Mouse (Mus musculus) forebrain, embryonic 13.5 days (tissue): Measurements from ENCODE around the gene Sost. TPM values are rescaled to one million over a fixed set of nuclear protein-coding genes. Genes with fewer than 3 reads are reported as not detected.
A peak's percentile ranks its signal among the peaks of the same experiment; 100 is the strongest.

Experiments
- ATAC-seq: fragments of 200-750 bp; cut with Nextera tagmentation; 2 replicates; pipeline ENCODE4 v1.8.0; 2017
- H3K27ac ChIP-seq: fragments of 300-500 bp; sonication (generic); 2 replicates; pipeline ENCODE4 v1.5.1; 2015; ENCODE audit warnings: inconsistent platforms, mild to moderate bottlenecking, moderate library complexity
- H3K27me3 ChIP-seq: fragments of 300-500 bp; sonication (generic); 2 replicates; pipeline ENCODE4 v1.6.1; 2015; ENCODE audit warnings: mild to moderate bottlenecking, inconsistent platforms
- H3K36me3 ChIP-seq: fragments of 300-500 bp; sonication (generic); 2 replicates; pipeline ENCODE4 v1.6.1; 2015; ENCODE audit warnings: mild to moderate bottlenecking, inconsistent platforms; ENCODE audit not compliant: poor library complexity, severe bottlenecking
- H3K4me1 ChIP-seq: fragments of 300-500 bp; sonication (generic); 2 replicates; pipeline ENCODE4 v1.6.1; 2015; ENCODE audit warnings: inconsistent platforms
- H3K4me2 ChIP-seq: fragments of 300-500 bp; sonication (generic); 2 replicates; pipeline ENCODE4 v1.6.1; 2015; ENCODE audit warnings: inconsistent platforms, mild to moderate bottlenecking, moderate library complexity
- H3K4me3 ChIP-seq: fragments of 300-500 bp; sonication (generic); 2 replicates; pipeline ENCODE4 v1.5.1; 2015; ENCODE audit warnings: mild to moderate bottlenecking, inconsistent platforms
- H3K9ac ChIP-seq: fragments of 300-500 bp; sonication (generic); 2 replicates; pipeline ENCODE4 v1.6.1; 2015; ENCODE audit warnings: mild to moderate bottlenecking, inconsistent platforms
- H3K9me3 ChIP-seq: fragments of 300-500 bp; sonication (generic); replicated peaks from 2 replicates; pipeline ENCODE4 v1.6.1; 2016; ENCODE audit warnings: inconsistent platforms
- WGBS: fragments of 180-500 bp; shearing (Covaris S2); methylation state at CpG from one replicate; pipeline ENCODE4 v1.1.7; 2015; 5-methylcytosine and 5-hydroxymethylcytosine counted together
- polyA plus RNA-seq: library from polyadenylated mRNA; unstranded; fragments of >200 nt; fragmentation: Nextera tagmentation; extraction: Ambion mirVana; gene quantifications from 2 replicates; pipeline ENCODE4 v1.2.1, GENCODE M21; 2015

Sost gene
- polyA plus RNA-seq, 1 experiment from 2014 or later, result not detected

DNA sequence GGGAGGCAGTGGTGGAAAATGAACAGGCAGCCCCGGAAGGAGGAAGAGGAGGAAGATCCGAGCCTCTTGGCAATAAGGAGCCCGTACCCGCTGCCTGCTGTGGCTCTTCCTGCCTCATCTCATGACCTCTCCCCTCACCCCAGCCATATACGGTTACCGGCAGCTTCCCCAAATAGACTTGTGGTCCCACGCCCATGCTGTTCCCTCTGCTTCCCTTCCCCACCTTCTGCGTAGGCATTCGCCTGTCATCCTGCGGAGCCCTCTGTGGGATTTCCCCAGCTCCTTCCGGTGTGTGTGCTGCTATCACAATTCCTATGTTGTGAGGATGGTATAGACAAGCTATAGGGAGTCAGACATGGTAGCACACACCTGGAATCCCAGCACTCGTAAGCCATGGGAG is 15.0 kb upstream of the Sost start:
- no peaks in the 10 kb centered on the region for H3K36me3 ChIP-seq
- 87% methylated on average over 12 of the region's 12 CpGs for WGBS
- H3K4me3 ChIP-seq, result no peak overlapping the region
- H3K27me3 ChIP-seq, result no peaks in the 10 kb centered on the region
- H3K9me3 ChIP-seq, result no peaks in the 10 kb centered on the region
- no peak overlapping the region for H3K9ac ChIP-seq
- peaks cover 27% of the 10 kb centered on the region for H3K4me1 ChIP-seq
- no peak overlapping the region for H3K27ac ChIP-seq
- no peak for ATAC-seq
- no peak overlapping the region for H3K4me2 ChIP-seq

DNA sequence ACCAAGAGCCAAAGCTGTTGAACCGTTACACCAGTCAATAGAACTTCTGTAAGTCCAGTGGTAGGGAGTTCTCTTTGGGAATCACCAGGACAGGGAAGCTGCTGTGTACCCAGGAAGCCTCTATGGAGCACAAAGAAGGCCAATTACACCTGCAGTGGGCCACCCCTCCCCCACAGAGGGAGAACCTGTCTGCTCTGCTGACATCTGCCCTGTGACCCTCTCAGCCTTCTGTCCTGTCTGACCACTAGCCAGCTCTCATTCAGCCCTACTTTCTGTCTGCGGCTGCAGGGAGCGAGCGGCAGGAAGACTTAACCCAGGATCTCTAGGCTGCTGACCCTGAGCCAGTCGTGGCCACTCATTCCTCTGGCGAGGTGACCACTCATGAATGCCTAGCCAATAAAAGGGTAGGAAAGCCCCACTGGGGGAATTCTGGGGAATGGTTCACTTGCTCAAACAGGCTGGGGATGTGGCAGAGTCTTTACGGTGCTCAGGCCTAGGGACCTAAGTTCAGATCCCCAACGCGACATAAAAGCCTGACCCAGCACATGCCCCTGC is 13.9 kb upstream of the Sost start:
- no peak for ATAC-seq
- Histone ChIP-seq H3K9me3 (no peaks in the 10 kb centered on the region), H3K4me3 (no peak overlapping the region), H3K4me2 (no peak overlapping the region), H3K27me3 (no peaks in the 10 kb centered on the region), H3K27ac (no peak overlapping the region), H3K36me3 (no peaks in the 10 kb centered on the region), H3K9ac (no peak overlapping the region), H3K4me1 (peaks cover 18% of the 10 kb centered on the region)
- 78% methylated on average over 9 of the region's 9 CpGs for WGBS

DNA sequence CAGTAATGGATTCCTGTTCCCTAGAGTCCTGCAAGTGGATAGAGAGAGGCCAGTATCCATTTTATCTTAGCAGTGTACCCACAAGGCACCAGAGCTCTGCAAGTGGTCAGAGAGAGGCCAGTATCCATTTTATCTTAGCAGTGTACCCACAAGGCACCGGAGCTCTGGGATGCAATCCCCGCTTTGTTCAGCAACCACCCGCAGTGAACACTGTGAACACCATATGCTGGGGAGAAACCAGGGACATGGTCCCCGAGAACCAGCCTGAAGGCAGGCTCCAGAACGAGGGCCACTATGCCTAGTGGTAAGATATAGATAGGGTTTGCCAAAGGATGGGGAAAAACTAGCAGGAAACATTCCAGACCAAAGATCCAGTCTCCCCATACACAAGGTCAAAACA is 12.3 kb upstream of the Sost start:
- Histone ChIP-seq H3K9me3 (no peaks in the 10 kb centered on the region), H3K27me3 (no peaks in the 10 kb centered on the region), H3K4me3 (no peak overlapping the region), H3K9ac (no peak overlapping the region), H3K4me2 (no peak overlapping the region), H3K27ac (no peak overlapping the region), H3K4me1 (peaks cover 8% of the 10 kb centered on the region), H3K36me3 (no peaks in the 10 kb centered on the region)
- ATAC-seq, result no peak
- WGBS, result 91% methylated on average over 5 of the region's 5 CpGs

DNA sequence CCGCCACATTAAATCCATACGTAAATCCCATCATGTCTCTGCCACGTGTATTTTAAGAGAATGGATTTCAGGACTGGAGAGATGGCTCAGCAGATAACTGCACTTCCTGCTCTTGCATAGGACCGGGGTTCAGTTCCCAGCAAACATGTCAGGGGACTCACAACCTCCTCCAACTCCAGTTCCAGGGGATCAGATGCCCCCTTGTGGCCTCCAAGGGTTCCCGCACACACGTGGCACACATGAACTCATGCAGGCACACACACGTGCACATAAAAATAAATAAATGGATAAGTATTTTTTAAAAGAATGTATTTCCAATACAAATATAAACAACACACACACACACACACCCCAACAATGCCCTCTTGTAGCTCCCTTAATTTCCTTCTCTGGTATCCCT is 10.1 kb upstream of the Sost start:
- Histone ChIP-seq H3K4me3 (no peak overlapping the region), H3K9me3 (no peaks in the 10 kb centered on the region), H3K9ac (no peak overlapping the region), H3K4me2 (no peak overlapping the region), H3K4me1 (no peaks in the 10 kb centered on the region), H3K36me3 (no peaks in the 10 kb centered on the region), H3K27me3 (no peaks in the 10 kb centered on the region), H3K27ac (no peak overlapping the region)
- no peak for ATAC-seq
- 96% methylated on average over 7 of the region's 7 CpGs for WGBS

DNA sequence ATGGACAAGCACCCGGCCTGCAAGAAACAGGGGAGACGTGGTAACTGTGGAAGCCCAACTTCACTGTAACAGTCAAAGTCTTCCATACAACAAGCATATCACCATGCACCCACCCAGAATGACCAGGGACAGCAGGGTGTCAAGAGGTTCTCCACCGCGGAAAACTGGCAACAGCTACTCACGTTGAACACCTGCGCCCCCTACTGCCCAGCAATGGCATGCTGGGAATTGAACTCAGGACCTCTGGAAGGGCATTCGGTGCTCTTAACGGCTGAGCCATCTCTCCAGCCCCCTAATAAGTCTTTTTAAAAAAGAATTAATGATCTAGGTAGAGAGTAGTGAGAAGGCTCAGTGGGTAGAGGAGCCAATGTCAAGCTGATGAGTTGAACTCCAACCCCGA is 8.1 kb upstream of the Sost start:
- WGBS, result 53% methylated on average over 9 of the region's 9 CpGs
- H3K36me3 ChIP-seq, result no peaks in the 10 kb centered on the region
- ATAC-seq, result no peak
- no peaks in the 10 kb centered on the region for H3K9me3 ChIP-seq
- H3K4me2 ChIP-seq, result no peak overlapping the region
- no peak overlapping the region for H3K27ac ChIP-seq
- no peak overlapping the region for H3K9ac ChIP-seq
- H3K27me3 ChIP-seq, result no peaks in the 10 kb centered on the region
- H3K4me1 ChIP-seq, result no peaks in the 10 kb centered on the region
- H3K4me3 ChIP-seq, result no peak overlapping the region

DNA sequence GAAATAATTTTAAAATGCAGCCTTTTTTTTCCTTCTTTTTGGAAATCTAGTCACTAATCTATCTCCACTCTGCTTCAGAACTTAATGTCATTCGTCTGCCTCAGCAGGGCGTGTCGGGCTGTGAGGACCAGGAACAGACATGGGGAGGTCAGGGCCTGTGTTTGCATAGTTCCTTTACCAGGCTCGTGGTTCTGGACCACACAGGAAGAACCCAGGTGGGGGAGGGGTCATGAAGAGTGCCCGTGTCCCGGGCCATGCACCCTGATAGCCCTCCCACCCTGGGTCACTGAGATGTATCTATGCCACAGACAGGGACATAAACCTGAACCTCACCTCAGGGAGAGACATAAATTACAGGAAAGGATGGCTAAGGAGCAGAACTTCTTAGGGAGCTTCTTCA is 7.4 kb upstream of the Sost start:
- no peak for ATAC-seq
- Histone ChIP-seq H3K4me3 (no peak overlapping the region), H3K27ac (no peak overlapping the region), H3K4me1 (no peaks in the 10 kb centered on the region), H3K9me3 (no peaks in the 10 kb centered on the region), H3K27me3 (no peaks in the 10 kb centered on the region), H3K36me3 (no peaks in the 10 kb centered on the region), H3K4me2 (no peak overlapping the region), H3K9ac (no peak overlapping the region)
- WGBS, result 69% methylated on average over 6 of the region's 6 CpGs

DNA sequence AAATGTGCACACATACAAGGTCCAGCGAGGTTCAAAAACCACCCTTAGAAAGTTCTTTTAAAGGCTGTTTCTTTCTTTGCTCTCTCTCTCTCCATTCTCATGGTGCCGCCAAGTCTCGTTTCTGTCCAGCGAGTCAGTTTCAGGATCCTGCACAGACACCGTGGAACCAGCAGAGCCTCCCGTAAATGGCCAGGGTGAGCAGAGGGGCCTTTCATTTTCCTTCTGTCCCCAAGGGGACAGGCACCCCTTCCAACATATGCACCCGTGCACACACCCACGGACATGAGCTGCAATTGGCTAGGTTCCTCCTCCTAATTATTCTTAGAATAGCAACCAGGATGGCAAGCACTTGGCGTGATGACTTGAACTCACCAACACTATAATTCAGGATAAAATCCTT is 6.7 kb upstream of the Sost start:
- H3K4me2 ChIP-seq, result no peak overlapping the region
- no peak overlapping the region for H3K4me3 ChIP-seq
- no peaks in the 10 kb centered on the region for H3K36me3 ChIP-seq
- H3K9me3 ChIP-seq, result no peaks in the 10 kb centered on the region
- H3K27me3 ChIP-seq, result peaks cover under 1% of the 10 kb centered on the region; the same call in 1 of the 2 replicates
- no peaks in the 10 kb centered on the region for H3K4me1 ChIP-seq
- no peak for ATAC-seq
- H3K27ac ChIP-seq, result no peak overlapping the region
- WGBS, result 82% methylated on average over 9 of the region's 9 CpGs
- H3K9ac ChIP-seq, result no peak overlapping the region

DNA sequence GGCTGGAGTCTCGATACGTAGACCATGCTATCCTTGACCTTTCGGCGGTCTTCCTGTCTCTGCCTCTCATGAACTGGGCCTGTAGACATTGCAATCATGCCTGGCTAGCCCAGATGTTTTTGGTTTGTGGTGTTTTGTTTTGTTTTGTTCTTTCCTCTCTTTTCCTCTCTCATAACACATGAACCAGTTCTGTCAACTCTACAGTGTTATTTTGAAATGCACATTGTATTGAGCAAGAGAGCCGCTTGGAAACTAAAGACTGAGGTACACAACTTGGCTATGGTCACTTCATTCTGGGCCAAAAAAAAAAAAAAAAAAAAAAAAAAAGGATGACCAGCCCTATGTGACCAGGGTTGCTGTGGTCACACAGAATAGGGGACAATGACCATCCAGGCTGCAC is 5.8 kb upstream of the Sost start:
- Histone ChIP-seq H3K4me3 (no peak overlapping the region), H3K27me3 (peaks cover 6% of the 10 kb centered on the region; the same call in 1 of the 2 replicates), H3K36me3 (no peaks in the 10 kb centered on the region), H3K27ac (no peak overlapping the region), H3K4me2 (no peak overlapping the region), H3K4me1 (no peaks in the 10 kb centered on the region), H3K9ac (no peak overlapping the region), H3K9me3 (no peaks in the 10 kb centered on the region)
- WGBS, result 99% methylated on average over 5 of the region's 5 CpGs
- no peak for ATAC-seq

DNA sequence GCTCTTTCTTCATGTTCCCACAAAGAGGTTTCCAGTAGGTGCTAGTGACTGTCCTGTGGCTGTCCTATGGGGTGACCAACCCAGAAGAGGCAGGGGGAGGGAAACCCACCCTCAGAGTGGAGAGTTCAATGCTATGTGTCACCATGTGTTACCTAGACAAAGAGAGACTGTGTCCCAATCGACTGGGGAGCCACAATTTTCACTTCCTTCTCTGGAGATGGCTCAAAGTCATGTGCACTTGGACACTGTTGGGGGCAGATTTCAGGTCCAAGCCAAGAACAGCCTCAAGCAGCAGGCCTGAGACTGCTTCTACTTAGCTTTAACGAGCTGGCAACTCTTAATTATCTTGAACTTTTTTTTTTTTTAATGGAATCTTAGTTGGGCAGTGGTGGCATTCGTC is 5.3 kb upstream of the Sost start:
- H3K9ac ChIP-seq, result no peak overlapping the region
- no peak overlapping the region for H3K27ac ChIP-seq
- H3K4me1 ChIP-seq, result no peaks in the 10 kb centered on the region
- no peaks in the 10 kb centered on the region for H3K9me3 ChIP-seq
- WGBS, result 66% methylated on average over 3 of the region's 3 CpGs
- no peaks in the 10 kb centered on the region for H3K36me3 ChIP-seq
- no peak for ATAC-seq
- H3K27me3 ChIP-seq, result peaks cover 12% of the 10 kb centered on the region; the same call in 1 of the 2 replicates
- no peak overlapping the region for H3K4me3 ChIP-seq
- H3K4me2 ChIP-seq, result no peak overlapping the region

DNA sequence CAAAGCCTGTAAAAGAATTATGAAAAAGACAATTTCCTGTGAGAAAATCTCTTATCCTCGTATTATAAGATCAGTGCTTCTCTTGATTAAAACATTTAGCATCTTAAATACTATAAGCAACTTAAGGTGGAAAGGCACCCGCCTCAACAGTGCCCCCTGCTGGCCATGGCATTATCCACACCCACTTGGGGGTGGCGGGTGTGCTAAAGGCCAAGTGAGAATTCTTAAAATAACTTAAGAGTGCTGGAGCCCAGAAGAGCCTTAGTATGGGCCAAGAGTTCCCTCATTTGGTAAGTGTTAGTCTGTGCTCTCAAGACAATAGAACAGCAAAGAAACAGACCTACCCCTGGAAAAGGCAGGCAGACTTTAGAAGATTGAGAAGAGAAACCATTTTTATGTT is 4.6 kb upstream of the Sost start:
- 45% methylated on average over 3 of the region's 3 CpGs for WGBS
- Histone ChIP-seq H3K27ac (no peak overlapping the region), H3K36me3 (no peaks in the 10 kb centered on the region), H3K27me3 (peaks cover 19% of the 10 kb centered on the region), H3K4me3 (no peak overlapping the region), H3K9me3 (no peaks in the 10 kb centered on the region), H3K9ac (no peak overlapping the region), H3K4me1 (no peaks in the 10 kb centered on the region), H3K4me2 (no peak overlapping the region)
- ATAC-seq, result no peak

DNA sequence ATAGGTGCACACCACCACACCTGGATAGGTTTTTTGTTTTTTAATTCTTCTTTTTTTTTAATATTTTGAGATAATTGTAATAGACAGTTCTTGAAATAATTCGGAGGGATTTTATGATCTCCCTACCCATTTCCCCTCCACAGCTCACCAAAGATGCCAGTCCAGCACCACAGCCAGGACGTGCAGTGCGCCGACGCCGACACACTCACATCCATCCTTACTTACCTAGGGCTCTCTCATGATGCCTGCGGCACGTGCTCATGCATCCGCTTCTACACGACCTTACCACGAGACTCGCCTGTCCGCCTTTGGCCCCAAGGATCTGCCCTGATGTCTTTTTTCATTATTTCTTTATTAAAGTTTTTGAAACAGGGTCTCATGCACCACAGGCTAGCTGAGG is 3.0 kb upstream of the Sost start:
- H3K4me3 ChIP-seq, result no peak overlapping the region
- no peak overlapping the region for H3K9ac ChIP-seq
- 83% methylated on average over 13 of the region's 13 CpGs for WGBS
- 0 out of 2 replicates have a peak, but pooled peaks cover 3% of the 10 kb centered on the region for H3K4me1 ChIP-seq
- no peak for ATAC-seq
- no peaks in the 10 kb centered on the region for H3K36me3 ChIP-seq
- H3K9me3 ChIP-seq, result no peaks in the 10 kb centered on the region
- H3K27ac ChIP-seq, result no peak overlapping the region
- H3K4me2 ChIP-seq, result no peak overlapping the region
- H3K27me3 ChIP-seq, result peaks cover 35% of the 10 kb centered on the region

DNA sequence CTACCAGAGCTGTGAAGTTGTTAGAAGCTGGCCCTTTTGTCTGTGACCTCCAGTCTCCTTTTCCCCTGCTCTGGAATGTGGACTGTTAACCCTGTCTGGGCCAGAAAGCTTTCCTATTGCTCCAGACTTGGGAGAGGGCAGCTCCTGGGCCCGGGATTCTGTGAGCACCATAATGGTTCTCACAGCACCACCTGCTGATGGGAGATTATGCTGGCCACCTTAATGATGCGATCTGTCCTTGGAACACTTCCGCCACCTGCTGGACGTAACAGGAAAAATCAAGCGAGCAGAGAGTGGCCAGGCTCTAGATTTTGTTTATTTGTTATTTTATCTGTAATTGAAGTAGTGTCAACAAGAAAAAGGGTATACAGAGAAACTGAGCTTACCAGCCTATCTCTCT is 2.0 kb upstream of the Sost start:
- H3K27ac ChIP-seq, result no peak overlapping the region
- peak; percentile 74; the same call in 1 of the 2 replicates for ATAC-seq
- H3K4me3 ChIP-seq, result no peak overlapping the region
- peaks cover 14% of the 10 kb centered on the region for H3K4me1 ChIP-seq
- H3K27me3 ChIP-seq, result peaks cover 45% of the 10 kb centered on the region
- H3K9me3 ChIP-seq, result no peaks in the 10 kb centered on the region
- 0% methylated on average over 5 of the region's 5 CpGs for WGBS
- H3K9ac ChIP-seq, result no peak overlapping the region
- H3K36me3 ChIP-seq, result no peaks in the 10 kb centered on the region
- no peak overlapping the region for H3K4me2 ChIP-seq

DNA sequence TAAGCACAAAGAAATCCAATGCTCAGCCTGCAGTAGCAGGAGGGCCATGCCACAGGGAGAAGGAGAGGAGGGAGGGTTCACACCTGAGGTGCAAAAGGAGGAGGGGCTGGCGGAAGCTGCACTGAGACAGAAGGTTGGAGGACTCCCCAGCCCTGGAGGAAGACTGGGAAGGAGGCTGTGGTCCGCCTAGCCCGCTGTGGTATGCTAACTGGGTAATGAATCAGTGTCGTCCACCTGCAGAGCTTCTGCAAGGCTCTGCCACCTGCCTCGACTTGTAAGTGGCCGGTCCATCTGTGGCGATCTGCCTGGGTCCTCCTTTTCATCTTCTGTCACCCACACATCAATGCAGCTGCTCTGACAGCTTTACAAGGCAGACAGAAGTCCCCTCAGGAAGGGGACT is 1.5 kb upstream of the Sost start:
- H3K4me2 ChIP-seq, result no peak overlapping the region
- no peak overlapping the region for H3K4me3 ChIP-seq
- H3K4me1 ChIP-seq, result peaks cover 19% of the 10 kb centered on the region
- H3K27me3 ChIP-seq, result peaks cover 50% of the 10 kb centered on the region
- no peak overlapping the region for H3K9ac ChIP-seq
- H3K27ac ChIP-seq, result no peak overlapping the region
- ATAC-seq, result no peak
- no peaks in the 10 kb centered on the region for H3K36me3 ChIP-seq
- 11% methylated on average over 7 of the region's 7 CpGs for WGBS
- no peaks in the 10 kb centered on the region for H3K9me3 ChIP-seq
